Mouse (Mus musculus) testis, adult 2 months (tissue): Measurements from ENCODE around the gene Scamp4. TPM values are rescaled to one million over a fixed set of nuclear protein-coding genes. Genes with fewer than 3 reads are reported as not detected.
A peak's percentile ranks its signal among the peaks of the same experiment; 100 is the strongest.
"Not testable (repeated sequence)": the region's sequence is repeated elsewhere in the genome, so short reads cannot be mapped to it uniquely, and the experiment has no call there.

Experiments used
- H3K27ac ChIP-seq: fragments of 200-500 bp; 2 replicates; pipeline ENCODE4 v1.5.1; 2012; ENCODE audit warnings: low read depth, low read length; ENCODE audit not compliant: control insufficient read depth, insufficient read depth
- H3K27me3 ChIP-seq: fragments of 200-500 bp; 2 replicates; pipeline ENCODE4 v1.6.1; 2012; ENCODE audit warnings: mild to moderate bottlenecking, low read length, moderate library complexity; ENCODE audit not compliant: control insufficient read depth, insufficient read depth
- H3K36me3 ChIP-seq: fragments of 200-500 bp; 2 replicates; pipeline ENCODE4 v1.6.1; 2012; ENCODE audit warnings: mild to moderate bottlenecking, low read length; ENCODE audit not compliant: control insufficient read depth, insufficient read depth
- H3K4me1 ChIP-seq: fragments of 200-500 bp; 2 replicates; pipeline ENCODE4 v1.6.1; 2012; ENCODE audit warnings: low read length; ENCODE audit not compliant: control insufficient read depth, insufficient read depth
- H3K4me3 ChIP-seq: fragments of 200-500 bp; 2 replicates; pipeline ENCODE4 v1.5.1; 2012; ENCODE audit warnings: low read depth, mild to moderate bottlenecking, low read length, moderate library complexity, mixed read lengths; ENCODE audit not compliant: control insufficient read depth
- CTCF ChIP-seq: fragments of 200-500 bp; IDR thresholded peaks from 2 replicates; pipeline ENCODE4 v1.5.1; 2012; ENCODE audit warnings: low read depth, mild to moderate bottlenecking, inconsistent platforms, low read length, moderate library complexity; ENCODE audit not compliant: control insufficient read depth, insufficient read depth, insufficient replicate concordance
- POLR2A ChIP-seq: fragments of 200-500 bp; IDR thresholded peaks from 2 replicates; pipeline ENCODE4 v1.6.1; 2012; ENCODE audit warnings: low read depth, mild to moderate bottlenecking, inconsistent platforms, low read length, moderate library complexity; ENCODE audit not compliant: control insufficient read depth
- polyA plus RNA-seq: library from polyadenylated mRNA; depleted of rRNA; stranded (reverse); fragments of >200 nt; gene quantifications from 2 replicates; pipeline ENCODE4 v1.2.3, GENCODE M21; 2012

Scamp4 gene
- polyA plus RNA-seq, 1 experiment: 61.6 TPM

- Histone ChIP-seq H3K4me1 (peaks cover 16% of the 10 kb centered on the region), H3K4me3 (peak within 1 kb of the TSS; percentile 97), H3K27me3 (no peaks in the 10 kb centered on the region), H3K36me3 (no peaks in the 10 kb centered on the region), H3K27ac (peak within 1 kb of the TSS; percentile 99)
- TF ChIP-seq POLR2A (peak; percentile 75; the same call in 1 of the 2 replicates), CTCF (no peak; the same call in 1 of the 2 replicates)
Observed at GRCm38 (mm10) chr10:80622661-80623456, 20.2 kb downstream of the Scamp4 start, which contains the start of gene Csnk1g2. Gene Csnk1g2 (plus strand): TSS chr10:80622838.

GRCm38 (mm10) chr10:80623457-80624191, 21.0 kb downstream of the Scamp4 start:
- Histone ChIP-seq H3K36me3 (no peaks in the 10 kb centered on the region), H3K4me1 (peaks cover 16% of the 10 kb centered on the region), H3K27me3 (no peaks in the 10 kb centered on the region), H3K27ac (peak overlapping the region; percentile 99), H3K4me3 (peak overlapping the region; percentile 97)
- TF ChIP-seq POLR2A (no peak), CTCF (no peak)

DNA sequence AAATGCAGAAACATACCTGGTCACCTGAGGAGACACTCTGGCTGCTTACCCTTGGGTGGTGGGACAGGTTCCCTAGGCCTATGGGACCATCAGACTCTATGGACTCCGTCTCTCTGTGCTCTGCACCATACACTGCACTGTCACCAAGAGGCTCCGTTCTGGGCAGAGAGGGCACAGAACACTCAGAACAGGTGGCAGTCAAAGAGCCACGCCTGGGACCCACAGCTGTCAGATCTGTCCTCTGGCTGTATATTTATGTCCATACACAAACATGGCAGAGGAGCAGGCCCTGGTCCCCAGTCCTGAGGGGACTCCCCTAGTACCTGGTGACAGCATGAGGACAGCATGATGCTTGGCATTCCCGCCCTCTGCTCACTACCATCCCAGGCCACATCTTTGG, 23.1 kb downstream of the Scamp4 start:
- TF ChIP-seq CTCF (no peak), POLR2A (no peak)
- H3K36me3 ChIP-seq: no peaks in the 10 kb centered on the region
- H3K27me3 ChIP-seq: no peaks in the 10 kb centered on the region
- H3K4me3 ChIP-seq: peak overlapping the region; percentile 97
- H3K4me1 ChIP-seq: peaks cover 16% of the 10 kb centered on the region
- no peak overlapping the region for H3K27ac ChIP-seq

GRCm38 (mm10) chr10:80627685-80628084, 25.0 kb downstream of the Scamp4 start:
- H3K36me3 ChIP-seq: no peaks in the 10 kb centered on the region
- H3K4me3 ChIP-seq: peak overlapping the region; percentile 62
- H3K27me3 ChIP-seq: no peaks in the 10 kb centered on the region
- H3K4me1 ChIP-seq: peaks cover 14% of the 10 kb centered on the region
- peak overlapping the region; percentile 41; the same call in 1 of the 2 replicates for H3K27ac ChIP-seq
- no peak for TF ChIP-seq CTCF
- TF ChIP-seq POLR2A: no peak

DNA sequence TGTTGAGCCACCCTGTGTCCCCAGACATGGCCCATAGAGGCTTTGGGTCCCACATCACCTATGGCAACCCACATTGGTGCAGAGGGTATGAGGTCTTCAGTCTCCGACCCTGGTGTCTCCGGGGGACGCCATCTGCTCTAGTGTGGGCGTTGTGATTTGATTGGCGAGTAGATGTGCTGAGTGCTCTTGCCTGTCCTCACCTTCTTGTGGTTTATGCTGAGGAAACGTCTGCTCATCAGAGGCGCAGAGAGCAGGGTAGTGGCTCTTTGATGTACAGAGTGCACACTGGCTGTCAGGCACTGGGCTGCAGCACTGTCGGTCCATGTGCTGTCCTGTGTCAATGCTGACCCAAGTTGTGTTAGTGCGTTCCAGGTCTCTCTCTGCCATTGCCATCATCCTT, 26.3 kb downstream of the Scamp4 start:
- no peak for TF ChIP-seq POLR2A
- TF ChIP-seq CTCF: no peak
- Histone ChIP-seq H3K36me3 (no peaks in the 10 kb centered on the region), H3K27me3 (no peaks in the 10 kb centered on the region), H3K4me3 (peak overlapping the region; percentile 62), H3K4me1 (peaks cover 3% of the 10 kb centered on the region), H3K27ac (peak overlapping the region; percentile 71)

DNA sequence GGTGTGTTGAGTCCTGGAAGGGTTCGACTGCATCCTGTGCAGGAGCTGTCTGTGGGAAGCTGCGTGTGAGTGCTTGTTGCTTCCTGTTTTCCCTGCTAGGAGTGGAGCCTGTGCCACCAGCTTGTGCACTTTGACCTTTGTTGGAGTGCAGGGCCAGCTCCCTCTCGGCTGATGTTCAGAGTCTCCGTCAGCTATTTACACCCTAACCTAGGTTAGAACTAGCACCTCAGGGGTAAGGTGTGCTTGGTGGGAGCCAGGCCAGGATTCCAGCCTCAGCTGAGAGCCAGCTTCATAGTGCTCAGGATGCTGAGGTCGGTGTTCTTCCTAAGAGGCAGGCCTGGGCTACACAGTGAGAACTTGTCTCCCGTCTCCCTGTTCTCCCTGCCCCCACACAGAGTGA, 32.7 kb downstream of the Scamp4 start:
- Histone ChIP-seq H3K4me3 (no peak overlapping the region), H3K27ac (no peak overlapping the region), H3K36me3 (no peaks in the 10 kb centered on the region), H3K27me3 (no peaks in the 10 kb centered on the region), H3K4me1 (no peaks in the 10 kb centered on the region; the same call in 1 of the 2 replicates)
- TF ChIP-seq POLR2A (no peak), CTCF (no peak)

GRCm38 (mm10) chr10:80646936-80647335, 44.3 kb downstream of the Scamp4 start:
- no peak for TF ChIP-seq CTCF
- no peak for TF ChIP-seq POLR2A
- Histone ChIP-seq H3K27me3 (no peaks in the 10 kb centered on the region), H3K36me3 (no peaks in the 10 kb centered on the region), H3K27ac (no peak overlapping the region), H3K4me3 (no peak overlapping the region), H3K4me1 (peaks cover 13% of the 10 kb centered on the region)

DNA sequence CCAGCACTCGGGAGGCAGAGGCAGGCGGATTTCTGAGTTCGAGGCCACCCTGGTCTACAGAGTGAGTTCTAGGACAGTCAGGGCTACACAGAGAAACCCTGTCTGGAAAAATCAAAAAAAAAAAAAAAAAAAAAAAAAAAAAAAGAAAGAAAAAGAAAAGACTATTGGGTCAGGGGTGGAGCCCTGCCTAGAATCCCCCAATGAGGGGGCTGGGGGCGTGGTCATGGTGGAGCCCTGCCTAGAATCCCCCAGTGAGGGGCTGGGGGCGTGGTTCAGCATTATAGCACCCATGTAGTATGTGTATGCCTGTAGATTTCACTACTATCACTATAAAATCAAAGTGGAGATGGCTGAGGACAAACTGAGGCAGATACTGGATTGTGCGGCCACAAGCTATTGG, 47.2 kb downstream of the Scamp4 start:
- H3K4me3 ChIP-seq, H3K27ac ChIP-seq, H3K4me1 ChIP-seq, H3K36me3 ChIP-seq, H3K27me3 ChIP-seq: not testable (repeated sequence)
